Mouse (Mus musculus) right cerebral cortex, postnatal 10 days (tissue): ENCODE measurements around the gene Olfr963.
"Not testable (repeated sequence)": the region's sequence is repeated elsewhere in the genome, so short reads cannot be mapped to it uniquely, and the experiment has no call there.

Experiments used
- DNase-seq, 2 experiments: peaks; one replicate each; pipeline ENCODE4 v3.0.0; 2021; ENCODE audit warnings: low spot score in 2 of 2

Gene Olfr963

GRCm38 (mm10) chr9:39666905-39667304 is at the start of gene Olfr963:
Gene Olfr963, plus strand, starts transcription at chr9:39667205.
- DNase-seq, result no peak

DNA sequence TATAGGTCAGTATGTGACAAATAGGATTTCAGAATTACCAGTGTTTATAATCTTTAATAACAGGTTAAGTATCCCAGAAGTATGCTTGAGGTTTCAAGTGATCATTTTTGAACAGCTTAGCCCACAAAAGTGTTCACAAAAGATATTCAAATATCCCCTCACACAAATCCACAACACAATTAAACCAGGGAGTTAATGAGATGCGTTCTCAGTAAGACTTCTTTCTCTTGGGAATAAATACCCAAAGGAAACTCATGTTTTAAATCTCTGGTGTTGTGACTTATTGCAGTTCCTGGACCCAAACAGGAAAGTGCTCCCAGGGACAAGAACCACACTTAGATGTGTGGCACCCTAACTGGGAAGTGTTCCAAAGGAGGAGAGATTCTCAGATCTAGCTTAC is 45.9 kb upstream of the Olfr963 start, which contains the start of gene Olfr960:
TSS of gene Olfr960 (plus strand) at position 301 of the 400 bp plus-strand sequence.
- DNase-seq, result no peak

DNA sequence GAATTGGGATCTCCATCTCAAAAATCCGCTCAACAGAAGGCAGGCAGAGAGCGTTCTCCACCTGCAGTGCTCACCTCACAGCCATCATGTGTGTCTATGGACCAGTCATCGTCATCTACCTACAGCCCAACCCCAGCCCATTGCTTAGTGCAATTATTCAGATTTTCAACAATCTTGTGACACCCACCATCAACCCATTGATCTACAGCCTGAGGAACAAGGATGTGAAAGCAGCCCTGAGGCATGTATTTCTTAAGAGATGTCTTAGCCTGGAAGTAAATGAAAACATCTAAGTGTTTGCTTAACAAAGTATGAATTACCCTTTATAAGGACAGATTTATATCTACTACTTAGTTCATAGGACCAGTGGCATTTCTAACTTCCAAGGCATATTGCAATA is 43.2 kb upstream of the Olfr963 start:
- DNase-seq, result no peak

GRCm38 (mm10) chr9:39624711-39625110 is 42.3 kb upstream of the Olfr963 start:
- DNase-seq, result no peak

GRCm38 (mm10) chr9:39629069-39629468 is 37.9 kb upstream of the Olfr963 start:
- no peak for DNase-seq

DNA sequence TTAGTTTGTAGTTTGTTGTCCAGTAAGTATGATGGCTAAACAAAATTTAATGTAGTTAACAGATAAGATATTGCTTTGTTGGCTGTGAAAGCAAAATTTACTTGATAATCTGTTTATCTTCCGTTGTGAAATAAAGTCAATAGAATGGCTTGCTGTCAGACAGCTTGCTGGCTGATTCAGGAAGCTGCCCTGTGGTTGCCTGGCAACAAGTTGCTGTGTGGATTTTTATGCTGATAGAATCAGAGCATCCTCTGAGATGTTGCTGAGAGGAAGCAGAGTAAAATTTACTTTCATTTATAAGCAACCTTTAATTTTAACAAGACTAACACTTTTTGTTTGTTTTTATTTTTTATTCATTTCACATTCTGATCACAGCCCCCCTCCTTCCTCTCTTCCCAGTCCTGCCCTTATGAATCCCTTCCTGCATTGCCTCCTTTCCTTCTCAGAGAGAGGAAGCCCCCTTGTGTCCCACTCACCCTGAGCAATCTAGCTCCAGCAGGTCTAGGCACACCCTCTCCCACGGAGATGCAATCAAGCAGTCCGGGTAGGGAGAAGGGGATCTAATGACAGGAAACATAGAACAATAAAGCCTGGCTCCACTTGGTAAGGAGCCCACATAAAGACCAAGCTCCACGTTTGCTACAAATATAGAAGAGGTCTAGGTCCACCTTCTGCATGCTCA is 33.0 kb upstream of the Olfr963 start:
- peak; percentile 74 to 85 for DNase-seq

DNA sequence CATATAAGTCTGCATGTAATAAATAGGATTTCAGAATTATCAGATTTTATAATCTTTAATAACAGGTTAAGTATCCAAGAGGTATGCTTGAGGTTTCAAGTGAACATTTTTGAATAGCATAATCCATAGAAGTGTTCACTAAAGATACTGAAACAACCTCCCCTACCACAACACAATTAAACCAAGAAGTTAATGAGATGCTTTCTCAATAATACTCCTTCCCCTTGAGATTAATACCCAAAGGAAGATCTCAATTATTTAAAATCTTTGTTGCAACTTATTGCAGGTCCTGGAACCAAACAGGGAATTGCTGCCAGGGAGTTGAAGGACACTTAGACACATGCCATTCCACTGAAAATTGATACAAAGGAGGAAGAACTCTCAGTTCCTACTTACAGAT is 22.2 kb upstream of the Olfr963 start, which contains the start of gene Olfr961:
TSS of gene Olfr961 (plus strand) at position 301 of the 400 bp plus-strand sequence.
- DNase-seq, result no peak

GRCm38 (mm10) chr9:39647382-39647781 is 19.6 kb upstream of the Olfr963 start:
- no peak for DNase-seq

DNA sequence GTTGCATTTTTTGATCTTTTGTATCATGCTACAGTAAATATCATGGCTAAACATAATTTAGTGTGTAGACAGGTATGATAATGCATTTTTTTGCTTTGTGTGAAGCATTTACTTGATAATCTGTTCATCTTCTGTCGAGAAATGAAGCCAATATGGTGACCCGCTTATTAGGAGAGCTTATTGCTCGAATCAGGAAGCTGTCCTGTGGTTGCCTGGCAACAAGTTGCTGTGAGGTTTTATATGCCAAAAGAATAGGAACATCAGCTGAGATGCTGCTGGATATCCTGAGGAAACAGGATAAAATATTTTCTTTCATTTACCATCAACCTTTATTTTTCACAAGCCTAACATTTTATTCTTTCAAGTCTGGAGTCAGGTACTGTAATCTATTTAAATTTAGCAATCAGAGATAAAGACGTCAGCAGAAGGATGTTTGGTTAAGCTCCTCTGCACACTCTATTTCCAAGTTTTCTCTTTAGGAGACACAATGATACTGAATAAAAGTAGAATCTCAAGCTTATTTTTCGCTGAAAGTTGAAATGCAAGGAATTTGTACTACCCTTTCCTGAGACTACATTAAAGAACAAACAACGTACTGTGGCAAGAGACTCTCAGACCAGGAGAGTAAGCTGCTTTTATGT is 12.1 kb upstream of the Olfr963 start:
- peak; percentile 28 to 33 for DNase-seq

- no peak for DNase-seq
Measured at GRCm38 (mm10) chr9:39669723-39670122, 2.7 kb downstream of the Olfr963 start.

GRCm38 (mm10) chr9:39674820-39675219 is 7.8 kb downstream of the Olfr963 start:
- no peak for DNase-seq

GRCm38 (mm10) chr9:39678557-39678956 is 11.6 kb downstream of the Olfr963 start:
- DNase-seq, result no peak

DNA sequence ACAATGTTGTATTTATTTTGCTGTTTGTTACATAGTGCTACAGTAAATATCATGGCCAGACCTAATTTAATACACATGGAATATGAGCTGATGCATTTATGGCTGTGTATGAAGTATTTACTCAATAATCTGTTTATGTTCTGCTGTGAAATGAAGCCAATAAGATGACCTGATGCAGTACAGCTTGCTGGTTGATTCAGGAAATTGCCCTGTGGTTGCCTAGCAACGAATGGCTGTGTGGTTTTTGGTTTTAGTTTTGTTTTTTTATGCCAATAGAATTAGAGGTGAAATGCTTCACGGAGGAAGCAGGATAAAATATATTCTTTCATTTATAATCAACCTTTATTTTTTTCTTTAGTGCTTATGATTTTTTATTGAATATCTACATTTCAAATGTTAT is 12.3 kb downstream of the Olfr963 start:
- DNase-seq, result peak; percentile 23 to 24

DNA sequence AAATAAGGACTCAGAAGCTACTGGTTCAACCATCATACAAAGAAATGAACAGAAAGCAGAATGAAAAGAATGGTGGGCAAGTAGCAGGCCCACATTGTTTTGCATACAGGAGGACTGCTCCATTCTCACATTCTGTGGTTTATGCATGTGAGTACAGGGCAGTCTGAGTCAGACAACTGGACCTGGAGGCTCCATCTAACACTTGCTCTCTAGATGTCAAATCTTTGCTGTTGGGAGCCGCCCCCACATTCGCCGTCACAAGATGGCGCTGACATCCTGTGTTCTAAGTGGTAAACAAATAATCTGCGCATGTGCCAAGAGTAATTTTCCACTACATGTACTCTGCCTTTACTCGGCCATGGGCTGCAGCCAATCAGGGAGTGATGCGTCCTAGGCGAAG is 34.1 kb downstream of the Olfr963 start:
- not testable (repeated sequence) for DNase-seq

DNA sequence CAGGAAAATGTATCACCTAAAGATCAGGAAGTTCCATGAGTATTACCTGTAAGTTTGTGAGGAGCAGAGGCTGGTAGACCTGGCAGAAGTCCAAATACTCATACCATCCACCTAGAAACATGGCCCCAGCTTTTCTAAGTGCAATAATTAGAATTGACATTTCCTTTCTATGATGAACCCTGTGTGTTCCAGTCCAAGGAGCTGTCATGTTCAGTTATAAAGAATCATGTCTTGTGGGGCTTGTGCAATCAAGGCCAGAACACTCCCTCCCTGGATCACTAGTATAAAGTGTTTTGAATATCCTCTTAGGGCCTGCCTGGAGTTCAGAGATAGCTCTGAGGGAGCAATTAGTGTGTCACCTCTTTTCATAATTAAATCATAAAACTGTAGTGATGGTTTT is 40.0 kb downstream of the Olfr963 start, which contains the start of gene Olfr149:
TSS of gene Olfr149 (minus strand) at position 101 of the 400 bp plus-strand sequence.
- DNase-seq, result no peak

GRCm38 (mm10) chr9:39708958-39709357 is 42.0 kb downstream of the Olfr963 start:
- DNase-seq, result peak in 1 of 2 experiments; percentile 17

GRCm38 (mm10) chr9:39711053-39711452 is 44.0 kb downstream of the Olfr963 start, which contains the start of gene Olfr965:
Gene Olfr965, plus strand, starts transcription at chr9:39711353.
- DNase-seq, result no peak
